ENCODE assay signal across 8 mouse cellular contexts in genomic region chr4:59335616-59336438, GRCm38 (mm10).
DNase-seq lines count a peak whose midpoint lies in the region; ATAC-seq and TF ChIP-seq lines count a peak whose summit lies in the region.
"Had no signal": no experiment of that assay in that cellular context is flagged by ENCODE, and none has a peak within 500 bp of the region (broad histone marks: within the 10 kb centered on the region; RNA-seq: fewer than 3 reads in every experiment).

No protein-coding gene starts in this region.

- POLR2A ChIA-PET in Patski (lab: Charles Lee) = interaction anchor here (0.7 to 1.0 kb wide), 2 partner anchors 15 to 78 kb away, joined by 3 read pairs; no protein-coding TSS in a partner anchor

- no peak overlapping the region for H3K27ac ChIP-seq in liver, embryonic 12.5 days
- H3K27ac ChIP-seq in forebrain, embryonic 12.5 days = no peak overlapping the region
- H3K27ac ChIP-seq: stomach, embryonic 15.5 days had no signal

- 76% methylated on average over 9 of the region's 9 CpGs for WGBS in liver, embryonic 12.5 days (ENCODE audit: insufficient replicate concordance)
- WGBS in forebrain, embryonic 12.5 days = 82% methylated on average over 9 of the region's 9 CpGs

- no peak overlapping the region for H3K9ac ChIP-seq in liver, embryonic 12.5 days
- no peak overlapping the region for H3K9ac ChIP-seq in forebrain, embryonic 12.5 days
- H3K9ac ChIP-seq: stomach, embryonic 15.5 days had no signal

- CTCF ChIA-PET in Patski (lab: Charles Lee) = interaction anchor here (0.5 to 1.5 kb wide), 3 partner anchors 12 to 28 kb away, joined by 3 to 5 read pairs (median 3); no protein-coding TSS in a partner anchor

- peaks cover 60% of the 10 kb centered on the region for H3K36me3 ChIP-seq in liver, embryonic 12.5 days
- no peaks in the 10 kb centered on the region for H3K36me3 ChIP-seq in forebrain, embryonic 12.5 days (replicated peaks)
- H3K36me3 ChIP-seq: stomach, embryonic 15.5 days had no signal

- H3K27me3 ChIP-seq in liver, embryonic 12.5 days (replicated peaks) = no peaks in the 10 kb centered on the region
- H3K27me3 ChIP-seq in Patski = no peaks in the 10 kb centered on the region
- no peaks in the 10 kb centered on the region for H3K27me3 ChIP-seq in forebrain, embryonic 12.5 days
- H3K27me3 ChIP-seq: stomach, embryonic 15.5 days had no signal

- ATAC-seq in liver, embryonic 12.5 days = no peak
- ATAC-seq in Patski = no peak
- ATAC-seq in forebrain, embryonic 12.5 days (ENCODE audit: low FRiP score) = peak; percentile 62
- peak; percentile 50 for ATAC-seq in neutrophil, adult 5-6 weeks (ENCODE audit: extremely low read depth, insufficient number of reproducible peaks, low FRiP score, poor library complexity, severe bottlenecking)

- DNase-seq in liver = peak; percentile 28
- DNase-seq in Patski (ENCODE audit: low read depth, low spot score) = peak; percentile 60
- DNase-seq in kidney, postnatal 10 days = peak; percentile 73
- DNase-seq in thymus, postnatal 4 days = peak; percentile 64

- no peak for TF ChIP-seq CTCF in Patski (IDR thresholded peaks at IDR 0.05)

- peaks cover 25% of the 10 kb centered on the region for H3K4me1 ChIP-seq in liver, embryonic 12.5 days
- peaks cover 19% of the 10 kb centered on the region for H3K4me1 ChIP-seq in forebrain, embryonic 12.5 days

- H3K9me3 ChIP-seq in liver, embryonic 12.5 days (replicated peaks) = no peaks in the 10 kb centered on the region
- no peaks in the 10 kb centered on the region for H3K9me3 ChIP-seq in forebrain, embryonic 12.5 days
- H3K9me3 ChIP-seq: stomach, embryonic 15.5 days had no signal

- no peak overlapping the region for H3K4me3 ChIP-seq in liver, embryonic 12.5 days
- no peak overlapping the region for H3K4me3 ChIP-seq in forebrain, embryonic 12.5 days (replicated peaks)
- H3K4me3 ChIP-seq: stomach, embryonic 15.5 days had no signal

- H3K4me2 ChIP-seq in liver, embryonic 12.5 days = no peak overlapping the region
- no peak overlapping the region for H3K4me2 ChIP-seq in forebrain, embryonic 12.5 days
- H3K4me2 ChIP-seq: stomach, embryonic 15.5 days had no signal

- in situ Hi-C loops in Patski (cut with MboI; ENCODE audit: low pct_unique_long_range_greater_than_20kb) = loop anchor here (5.0 kb wide), 2 partner anchors 139 to 239 kb away; no protein-coding TSS in a partner anchor

Comparison
In these comparisons a context has a peak if more than half of its experiments do, and no peak if none do; other contexts are left out.
1. ATAC-seq: peak in forebrain, embryonic 12.5 days (single experiment) and neutrophil, adult 5-6 weeks (single experiment); none in liver, embryonic 12.5 days (single experiment) and Patski (single experiment).
2. Peak in every context shown above with its lines, with median percentiles within 50 percentile points of each other: DNase-seq.